Mouse (Mus musculus) forebrain, embryonic 12.5 days (tissue): Measurements from ENCODE around the gene Pomc. TPM values are rescaled to one million over a fixed set of nuclear protein-coding genes. Genes with fewer than 3 reads are reported as not detected.
A peak's percentile ranks its signal among the peaks of the same experiment; 100 is the strongest.

Experiments
- ATAC-seq: fragments of 200-750 bp; cut with Nextera tagmentation; 2 replicates; pipeline ENCODE4 v1.8.0; 2017; ENCODE audit warnings: moderate TSS enrichment; ENCODE audit not compliant: low FRiP score
- H3K27ac ChIP-seq: fragments of 300-500 bp; sonication (generic); 2 replicates; pipeline ENCODE4 v1.5.1; 2016; ENCODE audit warnings: mild to moderate bottlenecking
- H3K27me3 ChIP-seq: fragments of 300-500 bp; sonication (generic); 2 replicates; pipeline ENCODE4 v1.6.1; 2016; ENCODE audit warnings: mild to moderate bottlenecking
- H3K36me3 ChIP-seq: fragments of 300-500 bp; sonication (generic); replicated peaks from 2 replicates; pipeline ENCODE4 v1.6.1; 2016; ENCODE audit warnings: mild to moderate bottlenecking
- H3K4me1 ChIP-seq: fragments of 300-500 bp; sonication (generic); 2 replicates; pipeline ENCODE4 v1.6.1; 2016
- H3K4me2 ChIP-seq: fragments of 300-500 bp; sonication (generic); 2 replicates; pipeline ENCODE4 v1.6.1; 2016; ENCODE audit warnings: mild to moderate bottlenecking, moderate library complexity
- H3K4me3 ChIP-seq: fragments of 300-500 bp; sonication (generic); replicated peaks from 2 replicates; pipeline ENCODE4 v1.5.1; 2016; ENCODE audit warnings: mild to moderate bottlenecking
- H3K9ac ChIP-seq: fragments of 300-500 bp; sonication (generic); 2 replicates; pipeline ENCODE4 v1.6.1; 2016; ENCODE audit warnings: mild to moderate bottlenecking
- H3K9me3 ChIP-seq: fragments of 300-500 bp; sonication (generic); 2 replicates; pipeline ENCODE4 v1.6.1; 2016
- WGBS: fragments of 180-500 bp; shearing (Covaris S2); methylation state at CpG from one replicate; pipeline ENCODE4 v1.1.7; 2016; 5-methylcytosine and 5-hydroxymethylcytosine counted together
- polyA plus RNA-seq: library from polyadenylated mRNA; unstranded; fragments of >200 nt; fragmentation: Nextera tagmentation; extraction: Ambion mirVana; gene quantifications from 2 replicates; pipeline ENCODE4 v1.2.1, GENCODE M21; 2016

Pomc gene
- polyA plus RNA-seq, 1 experiment from 2014 or later: 8.8 TPM

- Histone ChIP-seq H3K4me2 (no peak overlapping the region), H3K9ac (no peak overlapping the region), H3K36me3 (no peaks in the 10 kb centered on the region), H3K4me3 (no peak overlapping the region), H3K27me3 (no peaks in the 10 kb centered on the region), H3K9me3 (no peaks in the 10 kb centered on the region), H3K27ac (peak overlapping the region; percentile 39; the same call in 1 of the 2 replicates), H3K4me1 (peaks cover 40% of the 10 kb centered on the region)
- WGBS: 41% methylated on average over 12 of the region's 12 CpGs
- 0 out of 2 replicates have a peak, but pooled peaks have one; percentile 44 for ATAC-seq
These were observed 54.0 kb downstream of the Pomc start for GRCm38 (mm10) chr12:4008731-4009130.

Other genes with a start within 250 kb of the Pomc start
- 139 and 146 TPM in 2 replicates for gene Dnmt3a, start 148.9 kb upstream of the Pomc start, polyA plus RNA-seq
- 24.5 and 27.2 TPM in 2 replicates for gene Efr3b, start 84.0 kb downstream of the Pomc start, polyA plus RNA-seq
- gene Dnajc27, start 127.6 kb downstream of the Pomc start, polyA plus RNA-seq: 11.3 and 13.3 TPM in 2 replicates
- gene Adcy3, start 178.2 kb downstream of the Pomc start, polyA plus RNA-seq: 8.0 and 8.1 TPM in 2 replicates